11 mouse cellular contexts compared by ENCODE assay signal in genomic region chr17:26571377-26571776, GRCm38 (mm10). TPM values are rescaled to one million over a fixed set of nuclear protein-coding genes. Genes with fewer than 3 reads are reported as not detected.
DNase-seq lines count a peak whose midpoint lies in the region; ATAC-seq and TF ChIP-seq lines count a peak whose summit lies in the region.
"Had no signal": no experiment of that assay in that cellular context is flagged by ENCODE, and none has a peak within 500 bp of the region (broad histone marks: within the 10 kb centered on the region; RNA-seq: fewer than 3 reads in every experiment).

No protein-coding gene starts in this region.

- 63% methylated on average over 3 of the region's 3 CpGs for WGBS in heart, embryonic 12.5 days
- 88% methylated on average over 3 of the region's 3 CpGs for WGBS in spleen, adult 2 months
- WGBS in forebrain, postnatal 0 days: 87% methylated on average over 3 of the region's 3 CpGs
- 74% methylated on average over 3 of the region's 3 CpGs for WGBS in stomach, postnatal 0 days

- no peak for TF ChIP-seq CTCF in spleen, adult 2 months (IDR thresholded peaks at IDR 0.05; ENCODE audit: extremely low read depth, insufficient read depth, insufficient read length, insufficient replicate concordance)
- TF ChIP-seq CTCF in forebrain, postnatal 0 days (IDR thresholded peaks at IDR 0.05; ENCODE audit: low read depth): no peak
- TF ChIP-seq CTCF in stomach, postnatal 0 days (IDR thresholded peaks at IDR 0.05; ENCODE audit: low read depth): no peak

- no peak overlapping the region for H3K27ac ChIP-seq in heart, embryonic 12.5 days (ENCODE audit: poor library complexity, severe bottlenecking)
- H3K27ac ChIP-seq in spleen, adult 2 months (ENCODE audit: insufficient read depth, low read length): 0 out of 2 replicates have a peak overlapping the region, but pooled peaks have one; percentile 2
- no peak overlapping the region for H3K27ac ChIP-seq in forebrain, postnatal 0 days (ENCODE audit: low read depth, low read length)
- H3K27ac ChIP-seq in stomach, postnatal 0 days (replicated peaks): no peak overlapping the region
- H3K27ac ChIP-seq: embryonic facial prominence, embryonic 15.5 days; lung, embryonic 15.5 days had no signal

- no peak for ATAC-seq in heart, embryonic 12.5 days (ENCODE audit: insufficient number of reproducible peaks, low FRiP score)
- ATAC-seq in forebrain, postnatal 0 days: no peak
- ATAC-seq in stomach, postnatal 0 days (ENCODE audit: low FRiP score, low TSS enrichment): no peak

- no peak for TF ChIP-seq POLR2A in spleen, adult 2 months (IDR thresholded peaks at IDR 0.05; ENCODE audit: low read depth, low read length)

- no peak overlapping the region for H3K9ac ChIP-seq in heart, embryonic 12.5 days
- H3K9ac ChIP-seq in forebrain, postnatal 0 days: no peak overlapping the region
- no peak overlapping the region for H3K9ac ChIP-seq in stomach, postnatal 0 days (ENCODE audit: low read length)
- H3K9ac ChIP-seq: embryonic facial prominence, embryonic 15.5 days; lung, embryonic 15.5 days had no signal

- no peak overlapping the region for H3K4me2 ChIP-seq in heart, embryonic 12.5 days
- no peak overlapping the region for H3K4me2 ChIP-seq in forebrain, postnatal 0 days (ENCODE audit: low read depth)
- no peak overlapping the region for H3K4me2 ChIP-seq in stomach, postnatal 0 days (replicated peaks; ENCODE audit: low read depth)
- H3K4me2 ChIP-seq: embryonic facial prominence, embryonic 15.5 days; lung, embryonic 15.5 days had no signal

- TF ChIP-seq EP300 in stomach, postnatal 0 days (optimal IDR thresholded peaks at IDR 0.05): no peak

- H3K4me3 ChIP-seq in heart, embryonic 12.5 days: no peak overlapping the region
- no peak overlapping the region for H3K4me3 ChIP-seq in spleen, adult 2 months (ENCODE audit: extremely low read depth, insufficient read depth, insufficient read length)
- no peak overlapping the region for H3K4me3 ChIP-seq in forebrain, postnatal 0 days (ENCODE audit: low read depth, low read length)
- no peak overlapping the region for H3K4me3 ChIP-seq in stomach, postnatal 0 days (ENCODE audit: low read depth, low read length)
- H3K4me3 ChIP-seq: embryonic facial prominence, embryonic 15.5 days; lung, embryonic 15.5 days had no signal

- peaks cover 60% of the 10 kb centered on the region for H3K36me3 ChIP-seq in heart, embryonic 12.5 days
- H3K36me3 ChIP-seq in spleen, adult 2 months (ENCODE audit: control insufficient read depth, insufficient read depth, low read length): no peaks in the 10 kb centered on the region; the same call in 1 of the 2 replicates
- H3K36me3 ChIP-seq in forebrain, postnatal 0 days (ENCODE audit: insufficient read depth): peaks cover 36% of the 10 kb centered on the region
- H3K36me3 ChIP-seq in stomach, postnatal 0 days (ENCODE audit: control insufficient read depth, insufficient read depth, low read length): peaks cover 5% of the 10 kb centered on the region; the same call in 1 of the 2 replicates

- peaks cover 50% of the 10 kb centered on the region for H3K4me1 ChIP-seq in heart, embryonic 12.5 days (replicated peaks)
- H3K4me1 ChIP-seq in spleen, adult 2 months (ENCODE audit: control insufficient read depth, insufficient read depth, insufficient read length): no peaks in the 10 kb centered on the region; the same call in 1 of the 2 replicates
- H3K4me1 ChIP-seq in forebrain, postnatal 0 days (ENCODE audit: insufficient read depth): no peaks in the 10 kb centered on the region
- no peaks in the 10 kb centered on the region for H3K4me1 ChIP-seq in stomach, postnatal 0 days (replicated peaks; ENCODE audit: control insufficient read depth, insufficient read depth)

- no peaks in the 10 kb centered on the region for H3K27me3 ChIP-seq in heart, embryonic 12.5 days (replicated peaks)
- H3K27me3 ChIP-seq in spleen, adult 2 months (ENCODE audit: control insufficient read depth, insufficient read depth, low read length): no peaks in the 10 kb centered on the region
- no peaks in the 10 kb centered on the region for H3K27me3 ChIP-seq in forebrain, postnatal 0 days (ENCODE audit: insufficient read depth, low read length)
- no peaks in the 10 kb centered on the region for H3K27me3 ChIP-seq in stomach, postnatal 0 days (ENCODE audit: control insufficient read depth, insufficient read depth, low read length)
- H3K27me3 ChIP-seq: embryonic facial prominence, embryonic 15.5 days; lung, embryonic 15.5 days had no signal

- no peaks in the 10 kb centered on the region; the same call in 1 of the 2 replicates for H3K9me3 ChIP-seq in heart, embryonic 12.5 days (replicated peaks)
- H3K9me3 ChIP-seq in forebrain, postnatal 0 days (ENCODE audit: low read length): no peaks in the 10 kb centered on the region
- no peaks in the 10 kb centered on the region for H3K9me3 ChIP-seq in stomach, postnatal 0 days (ENCODE audit: control insufficient read depth, low read length)
- H3K9me3 ChIP-seq: embryonic facial prominence, embryonic 15.5 days; lung, embryonic 15.5 days had no signal

- DNase-seq in heart, adult 11 months: peak; percentile 99
- DNase-seq in spleen, adult 2 months (ENCODE audit: low read depth in 1 of 2, low spot score in 2 of 2): no peak
- DNase-seq in spleen, adult 12 weeks (ENCODE audit: low spot score): no peak
- DNase-seq in lung, adult 18-20 months: peak; percentile 79 to 80
- DNase-seq in left cerebral cortex, adult 11 months (ENCODE audit: low spot score): no peak
- no peak for DNase-seq in forebrain, postnatal 0 days
- no peak for DNase-seq in stomach, postnatal 0 days (ENCODE audit: low spot score)
- DNase-seq: cerebellum, adult 18-20 months had no signal

RNA-seq across cellular contexts. Expression of gene Dusp1, which starts 9.4 kb away (rescaled TPM):
- polyA plus RNA-seq in heart, embryonic 12.5 days (2016; fragmentation: Nextera tagmentation; extraction: Ambion mirVana): 36.2 and 38.7 TPM in 2 replicates
- 44.3 and 55.8 TPM in 2 replicates for polyA plus RNA-seq in spleen, adult 2 months (2012; rRNA removed)
- total RNA-seq in forebrain, postnatal 0 days (2014; rRNA removed): 32.7 and 41.0 TPM in 2 replicates
- polyA plus RNA-seq in forebrain, postnatal 0 days (2015; fragmentation: Nextera tagmentation; extraction: Ambion mirVana): 36.0 and 38.5 TPM in 2 replicates
- 27.7 and 33.1 TPM in 2 replicates for polyA plus RNA-seq in stomach, postnatal 0 days (2015; fragmentation: Nextera tagmentation; extraction: Ambion mirVana)

RNA-seq across cellular contexts. Expression of gene Ergic1, which starts 10.1 kb away (rescaled TPM):
- polyA plus RNA-seq in heart, embryonic 12.5 days (2016; fragmentation: Nextera tagmentation; extraction: Ambion mirVana): 115 and 121 TPM in 2 replicates
- polyA plus RNA-seq in spleen, adult 2 months (2012; rRNA removed): 39.2 and 47.4 TPM in 2 replicates
- 137 and 186 TPM in 2 replicates for total RNA-seq in forebrain, postnatal 0 days (2014; rRNA removed)
- polyA plus RNA-seq in forebrain, postnatal 0 days (2015; fragmentation: Nextera tagmentation; extraction: Ambion mirVana): 103 and 106 TPM in 2 replicates
- polyA plus RNA-seq in stomach, postnatal 0 days (2015; fragmentation: Nextera tagmentation; extraction: Ambion mirVana): 64.2 and 65.5 TPM in 2 replicates

Comparison
In these comparisons a context has a peak if more than half of its experiments do, and no peak if none do; other contexts are left out.
1. DNase-seq: peak in heart, adult 11 months (single experiment) and lung, adult 18-20 months (2 of 2); none in spleen, adult 2 months (0 of 2), spleen, adult 12 weeks (single experiment), left cerebral cortex, adult 11 months (single experiment), forebrain, postnatal 0 days (single experiment) and stomach, postnatal 0 days (single experiment).